Mouse (Mus musculus): ENCODE results near the gene Olfr531.

The Olfr531 gene

GRCm38 (mm10) chr7:140402818-140403217 lies at the start of gene Olfr531:
TSS of gene Olfr531 (minus strand) at chr7:140402918.
- DNase-seq (ENCODE audit: low read depth), result no peak

- DNase-seq (ENCODE audit: low read depth), result no peak
These were observed 40.4 kb upstream of the Olfr531 start for GRCm38 (mm10) chr7:140443141-140443540.

GRCm38 (mm10) chr7:140421539-140421938 lies 18.8 kb upstream of the Olfr531 start, which contains the start of gene Olfr532:
TSS of gene Olfr532 (minus strand) at chr7:140421639.
- DNase-seq (ENCODE audit: low read depth), result no peak

GRCm38 (mm10) chr7:140376911-140377310 lies 25.8 kb downstream of the Olfr531 start:
- peak; percentile 41 for DNase-seq (ENCODE audit: low read depth)

GRCm38 (mm10) chr7:140376231-140376630 lies 26.5 kb downstream of the Olfr531 start, which contains the start of gene Olfr530:
TSS of gene Olfr530 (minus strand) at chr7:140376331.
- DNase-seq (ENCODE audit: low read depth), result no peak

- DNase-seq (ENCODE audit: low read depth), result peak; percentile 43
These were observed 28.4 kb downstream of the Olfr531 start for GRCm38 (mm10) chr7:140374300-140374699.

GRCm38 (mm10) chr7:140361571-140361970 lies 41.1 kb downstream of the Olfr531 start, which contains the start of gene Olfr60:
TSS of gene Olfr60 (minus strand) at chr7:140361671.
- DNase-seq (ENCODE audit: low read depth), result no peak
